Mouse (Mus musculus): ENCODE results near the gene Tmem53.

- peak; percentile 87 for TF ChIP-seq CTCF (IDR thresholded peaks at IDR 0.05; ENCODE audit: low read depth)
- no peak for TF ChIP-seq EP300 (IDR thresholded peaks at IDR 0.05; ENCODE audit: low read depth)
These were observed 61.3 kb downstream of the Tmem53 start for GRCm38 (mm10) chr4:117313085-117313424.

Measured in liver, embryonic 14.5 days (tissue).